Mouse (Mus musculus): ENCODE data around the gene Clptm1. TPM values are rescaled to one million over a fixed set of nuclear protein-coding genes. Genes with fewer than 3 reads are reported as not detected.

The Clptm1 gene
- polyA plus RNA-seq, 1 experiment from 2014 or later = 40.3 TPM

DNA sequence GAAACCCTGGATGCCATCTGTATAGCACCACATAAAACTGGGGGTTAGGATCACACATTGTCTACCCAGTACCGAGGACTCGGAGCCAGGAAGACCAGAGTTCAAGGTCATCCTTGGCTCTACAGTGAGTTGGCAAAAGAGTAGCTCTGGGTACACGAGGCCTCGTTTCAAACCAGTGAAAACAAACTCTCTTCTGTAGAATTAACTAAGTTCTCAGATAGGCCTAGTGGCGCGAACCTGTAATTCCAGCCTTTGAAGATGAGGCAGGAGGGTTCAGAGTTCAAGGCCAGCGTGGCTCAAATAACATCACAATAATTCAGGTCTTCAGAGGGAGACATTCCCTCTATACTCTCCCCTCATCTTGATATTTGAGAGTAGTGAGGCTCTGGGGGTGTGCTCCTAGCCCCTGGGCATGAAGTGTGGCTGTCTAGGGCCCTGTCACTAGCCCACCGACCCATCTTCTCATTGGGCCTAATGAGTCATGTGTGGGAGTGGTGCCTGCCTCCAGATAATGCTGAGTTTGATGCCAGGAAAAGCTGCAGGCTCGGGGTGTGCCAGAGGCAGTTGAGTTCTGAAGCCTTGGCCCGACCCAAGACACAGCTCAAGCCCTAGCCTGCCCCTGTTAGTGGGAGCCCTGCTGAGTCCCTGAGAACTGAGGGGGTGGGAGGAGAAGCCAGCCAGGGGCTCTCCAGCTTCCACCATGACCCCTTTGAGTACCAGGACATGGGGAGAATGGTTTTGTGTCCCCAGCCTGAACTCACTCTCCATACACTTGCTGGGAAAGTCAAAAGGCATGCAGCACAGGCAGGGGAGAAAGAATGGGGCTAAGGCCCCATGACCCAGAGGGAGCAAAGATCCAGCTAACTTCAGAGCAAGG is 29.7 kb upstream of the Clptm1 start:
- ATAC-seq (no peak; the same call in 1 of the 2 replicates), DNase-seq (peak; percentile 51)
- TF ChIP-seq EP300 (IDR thresholded peaks at IDR 0.05; ENCODE audit: low read depth) = no peak
- no peak for TF ChIP-seq CTCF (IDR thresholded peaks at IDR 0.05; ENCODE audit: low read depth)
- peak overlapping the region; percentile 98 for H3K27ac ChIP-seq (ENCODE audit: low read depth)
- no peak overlapping the region for H3K4me3 ChIP-seq (ENCODE audit: low read depth, low read length)
- H3K36me3 ChIP-seq (replicated peaks; ENCODE audit: insufficient read depth, low read length) = peaks cover 11% of the 10 kb centered on the region
- H3K4me2 ChIP-seq (ENCODE audit: low read depth, low read length) = peak overlapping the region; percentile 68; the same call in 1 of the 2 replicates
- 36% methylated on average over 10 of the region's 10 CpGs for WGBS (ENCODE audit: insufficient replicate concordance)
- H3K9me3 ChIP-seq (ENCODE audit: low read length) = no peaks in the 10 kb centered on the region
- H3K9ac ChIP-seq (replicated peaks) = peak overlapping the region; percentile 23
- H3K4me1 ChIP-seq (ENCODE audit: insufficient read depth) = peaks cover 53% of the 10 kb centered on the region
- H3K27me3 ChIP-seq (ENCODE audit: insufficient read depth, low read length) = no peaks in the 10 kb centered on the region

DNA sequence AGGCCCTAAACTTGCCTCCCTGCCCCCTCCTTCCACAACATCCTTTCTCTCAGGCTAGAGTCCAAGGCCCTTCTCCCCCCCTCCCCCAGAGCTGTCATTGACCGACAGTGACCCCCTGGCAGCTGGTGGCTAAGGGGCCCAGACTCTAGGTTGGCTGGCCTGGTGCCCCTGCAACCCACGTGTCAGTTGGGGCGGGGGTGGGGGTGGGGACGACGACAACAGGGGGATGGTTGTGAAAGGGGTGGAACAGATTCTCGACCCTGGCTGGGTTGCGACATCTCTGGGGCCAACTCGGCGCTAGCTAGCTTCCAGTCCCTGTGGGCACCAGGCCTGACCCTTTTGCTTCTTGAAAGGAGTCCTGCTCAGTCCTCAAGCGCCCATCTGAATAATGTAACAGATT is 28.6 kb upstream of the Clptm1 start:
- Histone ChIP-seq H3K9ac (replicated peaks) (peak overlapping the region; percentile 23), H3K27ac (ENCODE audit: low read depth) (peak overlapping the region; percentile 98), H3K4me1 (ENCODE audit: insufficient read depth) (peaks cover 45% of the 10 kb centered on the region), H3K4me2 (ENCODE audit: low read depth, low read length) (peak overlapping the region; percentile 46), H3K4me3 (ENCODE audit: low read depth, low read length) (no peak overlapping the region), H3K27me3 (ENCODE audit: insufficient read depth, low read length) (no peaks in the 10 kb centered on the region), H3K36me3 (replicated peaks; ENCODE audit: insufficient read depth, low read length) (peaks cover 11% of the 10 kb centered on the region), H3K9me3 (ENCODE audit: low read length) (no peaks in the 10 kb centered on the region)
- TF ChIP-seq EP300 (IDR thresholded peaks at IDR 0.05; ENCODE audit: low read depth) = peak; percentile 51; the same call in 1 of the 2 replicates
- no peak for TF ChIP-seq CTCF (IDR thresholded peaks at IDR 0.05; ENCODE audit: low read depth)
- DNase-seq = peak; percentile 89
- peak; percentile 66 for ATAC-seq
- 11% methylated on average over 10 of the region's 10 CpGs for WGBS (ENCODE audit: insufficient replicate concordance)

DNA sequence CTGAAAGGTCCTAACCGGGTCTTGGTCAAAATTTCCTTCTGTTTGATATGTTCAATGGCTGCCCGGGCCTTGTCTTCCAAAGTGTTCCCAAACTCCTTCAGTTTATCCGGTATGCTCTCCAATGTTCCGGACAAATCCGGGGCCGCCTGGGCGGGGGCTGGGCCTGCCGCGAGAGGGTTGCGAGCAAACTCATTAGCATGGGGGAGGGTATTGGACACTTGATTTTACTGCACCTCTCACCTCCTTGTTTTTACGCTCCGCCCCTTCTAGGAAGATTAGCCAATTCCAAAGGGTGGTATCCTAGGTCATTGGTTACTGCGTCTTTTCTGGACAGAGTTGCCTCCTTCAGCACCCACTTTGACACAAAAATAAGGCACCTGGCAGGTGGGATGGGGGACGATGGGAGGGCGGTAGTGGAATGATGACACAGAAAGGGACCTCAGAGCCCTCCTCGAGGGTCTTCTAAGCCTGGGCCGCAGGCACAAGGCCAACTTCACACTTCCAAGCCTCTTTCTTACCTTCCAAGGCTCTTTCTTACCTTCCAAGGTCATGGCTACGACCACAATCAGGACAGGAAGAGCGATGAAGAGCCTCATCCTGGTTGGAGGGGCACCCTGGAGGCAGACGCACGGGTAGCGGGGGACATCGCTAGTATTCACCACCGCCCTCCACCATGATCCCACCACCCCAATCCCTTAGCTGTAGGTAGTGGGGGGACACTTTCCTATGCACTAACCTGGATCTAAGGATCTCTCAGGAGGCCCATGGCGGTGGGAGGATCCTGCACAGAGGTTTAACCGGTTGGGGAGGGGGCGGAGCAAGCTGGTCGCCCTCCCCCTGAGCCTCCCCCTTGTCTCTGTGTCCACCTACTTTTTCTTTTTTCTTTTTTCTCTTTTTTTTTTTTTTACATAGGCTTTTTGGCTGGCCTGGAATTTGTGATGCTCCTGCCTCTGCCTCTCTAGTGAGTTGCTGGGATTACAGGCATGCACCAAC is 27.3 kb upstream of the Clptm1 start, which contains the start of gene Apoc1:
TSS of gene Apoc1 (minus strand) at position 788 of the 993 bp plus-strand sequence.
- peak within 1 kb of the TSS; percentile 76 for H3K9ac ChIP-seq (replicated peaks)
- H3K4me3 ChIP-seq (ENCODE audit: low read depth, low read length) = peak within 1 kb of the TSS; percentile 39
- peaks cover 7% of the 10 kb centered on the region; the same call in 1 of the 2 replicates for H3K36me3 ChIP-seq (replicated peaks; ENCODE audit: insufficient read depth, low read length)
- no peaks in the 10 kb centered on the region for H3K27me3 ChIP-seq (ENCODE audit: insufficient read depth, low read length)
- DNase-seq (peak; percentile 76), ATAC-seq (peak; percentile 39)
- peak; percentile 51 for TF ChIP-seq EP300 (IDR thresholded peaks at IDR 0.05; ENCODE audit: low read depth)
- no peak for TF ChIP-seq CTCF (IDR thresholded peaks at IDR 0.05; ENCODE audit: low read depth)
- no peaks in the 10 kb centered on the region for H3K9me3 ChIP-seq (ENCODE audit: low read length)
- peak within 1 kb of the TSS; percentile 98 for H3K27ac ChIP-seq (ENCODE audit: low read depth)
- 53% methylated on average over 28 of the region's 28 CpGs for WGBS (ENCODE audit: insufficient replicate concordance)
- peaks cover 45% of the 10 kb centered on the region for H3K4me1 ChIP-seq (ENCODE audit: insufficient read depth)
- H3K4me2 ChIP-seq (ENCODE audit: low read depth, low read length) = peak within 1 kb of the TSS; percentile 66

- no peak for ATAC-seq
- Histone ChIP-seq H3K4me3 (ENCODE audit: low read depth, low read length) (peak overlapping the region; percentile 39), H3K4me1 (ENCODE audit: insufficient read depth) (peaks cover 42% of the 10 kb centered on the region), H3K27ac (ENCODE audit: low read depth) (peak overlapping the region; percentile 98), H3K36me3 (replicated peaks; ENCODE audit: insufficient read depth, low read length) (peaks cover 1% of the 10 kb centered on the region; the same call in 1 of the 2 replicates), H3K4me2 (ENCODE audit: low read depth, low read length) (peak overlapping the region; percentile 66), H3K9me3 (ENCODE audit: low read length) (no peaks in the 10 kb centered on the region), H3K27me3 (ENCODE audit: insufficient read depth, low read length) (no peaks in the 10 kb centered on the region), H3K9ac (replicated peaks) (peak overlapping the region; percentile 59)
- WGBS (ENCODE audit: insufficient replicate concordance) = 66% methylated on average over 6 of the region's 6 CpGs
- DNase-seq = no peak
- TF ChIP-seq CTCF (IDR thresholded peaks at IDR 0.05; ENCODE audit: low read depth) = no peak
- TF ChIP-seq EP300 (IDR thresholded peaks at IDR 0.05; ENCODE audit: low read depth) = no peak
These were observed 26.6 kb upstream of the Clptm1 start for GRCm38 (mm10) chr7:19691434-19691833.

DNA sequence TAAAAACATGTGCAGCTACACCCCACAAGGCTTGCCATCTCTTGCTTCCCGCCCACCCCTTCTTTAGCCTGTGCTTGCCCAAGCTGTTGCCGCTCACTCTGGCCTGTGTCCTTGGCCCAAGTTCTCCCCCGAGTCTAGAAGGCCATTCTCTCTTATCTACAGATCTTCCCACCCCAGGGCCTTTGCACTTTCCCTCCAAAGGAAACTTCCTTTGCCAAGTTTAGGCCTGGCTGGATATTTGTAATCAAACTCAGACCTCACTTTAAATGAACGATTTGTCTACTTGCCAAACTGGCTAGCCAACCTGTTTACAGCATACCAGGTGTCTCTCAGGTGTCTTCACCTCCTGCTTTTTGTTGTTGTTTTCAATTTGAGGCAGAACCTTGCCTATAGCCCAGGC is 26.0 kb upstream of the Clptm1 start:
- Histone ChIP-seq H3K27ac (ENCODE audit: low read depth) (peak overlapping the region; percentile 98), H3K9me3 (ENCODE audit: low read length) (no peaks in the 10 kb centered on the region), H3K27me3 (ENCODE audit: insufficient read depth, low read length) (no peaks in the 10 kb centered on the region), H3K9ac (replicated peaks) (peak overlapping the region; percentile 59), H3K4me2 (ENCODE audit: low read depth, low read length) (peak overlapping the region; percentile 66), H3K4me1 (ENCODE audit: insufficient read depth) (peaks cover 42% of the 10 kb centered on the region), H3K4me3 (ENCODE audit: low read depth, low read length) (no peak overlapping the region), H3K36me3 (replicated peaks; ENCODE audit: insufficient read depth, low read length) (no peaks in the 10 kb centered on the region; the same call in 1 of the 2 replicates)
- ATAC-seq = no peak
- no peak for DNase-seq
- WGBS (ENCODE audit: insufficient replicate concordance) = 69% methylated on average over 4 of the region's 4 CpGs
- no peak for TF ChIP-seq CTCF (IDR thresholded peaks at IDR 0.05; ENCODE audit: low read depth)
- no peak for TF ChIP-seq EP300 (IDR thresholded peaks at IDR 0.05; ENCODE audit: low read depth)
